Mouse (Mus musculus) c-Kit-positive CD71-positive TER-119-negative erythroid progenitor cells, embryonic 14.5 days (primary cell): ENCODE measurements around the gene B230219D22Rik.
A peak's percentile ranks its signal among the peaks of the same experiment; 100 is the strongest.
"Not testable (repeated sequence)": the region's sequence is repeated elsewhere in the genome, so short reads cannot be mapped to it uniquely, and the experiment has no call there.

Source experiments
- DNase-seq: peaks from one replicate; pipeline ENCODE4 v3.0.0-alpha.2; 2013; ENCODE audit warnings: low read depth

The B230219D22Rik gene

GRCm38 (mm10) chr13:55692535-55693242 is at the start of gene B230219D22Rik:
TSS of gene B230219D22Rik (plus strand) at chr13:55693124.
- DNase-seq, result peak; percentile 82

GRCm38 (mm10) chr13:55644525-55644924 is 48.4 kb upstream of the B230219D22Rik start:
- peak; percentile 47 for DNase-seq

- no peak for DNase-seq
These were observed 42.8 kb upstream of the B230219D22Rik start for GRCm38 (mm10) chr13:55650098-55650497.

- DNase-seq, result no peak
These were observed 41.9 kb upstream of the B230219D22Rik start for GRCm38 (mm10) chr13:55650980-55651379.

GRCm38 (mm10) chr13:55668550-55668949 is 24.4 kb upstream of the B230219D22Rik start:
- peak; percentile 44 for DNase-seq

- no peak for DNase-seq
These were observed 20.2 kb upstream of the B230219D22Rik start for GRCm38 (mm10) chr13:55672711-55673110.

- no peak for DNase-seq
These were observed 15.6 kb upstream of the B230219D22Rik start for GRCm38 (mm10) chr13:55677364-55677763.

- no peak for DNase-seq
These were observed 10.7 kb upstream of the B230219D22Rik start for GRCm38 (mm10) chr13:55682201-55682600.

GRCm38 (mm10) chr13:55683581-55683980 is 9.3 kb upstream of the B230219D22Rik start:
- no peak for DNase-seq

GRCm38 (mm10) chr13:55686107-55686633 is 6.8 kb upstream of the B230219D22Rik start:
- DNase-seq, result no peak

- no peak for DNase-seq
These were observed 4.9 kb upstream of the B230219D22Rik start for GRCm38 (mm10) chr13:55687927-55688602.

GRCm38 (mm10) chr13:55693243-55693721 is 358 bp downstream of the B230219D22Rik start:
- no peak for DNase-seq

- no peak for DNase-seq
These were observed 1.2 kb downstream of the B230219D22Rik start for GRCm38 (mm10) chr13:55694110-55694509.

GRCm38 (mm10) chr13:55695989-55696388 is 3.1 kb downstream of the B230219D22Rik start:
- DNase-seq, result not testable (repeated sequence)

GRCm38 (mm10) chr13:55704301-55704700 is 11.4 kb downstream of the B230219D22Rik start:
- no peak for DNase-seq

GRCm38 (mm10) chr13:55712846-55713245 is 19.9 kb downstream of the B230219D22Rik start:
- DNase-seq, result no peak

- DNase-seq, result no peak
These were observed 21.7 kb downstream of the B230219D22Rik start, which contains the start of gene Txndc15 for GRCm38 (mm10) chr13:55714501-55715166. TSS of gene Txndc15 (plus strand) at chr13:55714650.

GRCm38 (mm10) chr13:55715167-55715512 is 22.2 kb downstream of the B230219D22Rik start:
- no peak for DNase-seq

- DNase-seq, result no peak
These were observed 23.1 kb downstream of the B230219D22Rik start for GRCm38 (mm10) chr13:55715908-55716510.

GRCm38 (mm10) chr13:55721516-55721915 is 28.6 kb downstream of the B230219D22Rik start:
- no peak for DNase-seq

- DNase-seq, result no peak
These were observed 29.1 kb downstream of the B230219D22Rik start for GRCm38 (mm10) chr13:55721995-55722394.

- no peak for DNase-seq
These were observed 33.7 kb downstream of the B230219D22Rik start for GRCm38 (mm10) chr13:55726598-55727119.
